Mouse (Mus musculus) cerebellum, adult 2 months (tissue): ENCODE results near the gene Dio1.

ENCODE experiments used
- CTCF ChIP-seq: fragments of 200-500 bp; IDR thresholded peaks from 2 replicates; pipeline ENCODE4 v1.5.1; 2011; ENCODE audit warnings: low read depth, mild to moderate bottlenecking, control low read depth, low read length, moderate library complexity, borderline replicate concordance; ENCODE audit not compliant: insufficient read depth
- POLR2A ChIP-seq: fragments of 200-500 bp; IDR thresholded peaks from 2 replicates; pipeline ENCODE4 v1.6.1; 2011; ENCODE audit warnings: low read length, control low read depth, borderline replicate concordance; ENCODE audit not compliant: insufficient read depth

GRCm38 (mm10) chr4:107313690-107314478 lies 6.9 kb upstream of the Dio1 start, which contains the start of gene Yipf1:
- no peak for TF ChIP-seq CTCF
- TF ChIP-seq POLR2A, result peak; percentile 86; the same call in 1 of the 2 replicates
